Mouse (Mus musculus) lung, adult 2 months (tissue): ENCODE data around the gene Ankrd66. TPM values are rescaled to one million over a fixed set of nuclear protein-coding genes. Genes with fewer than 3 reads are reported as not detected.
"Not testable (repeated sequence)": the region's sequence is repeated elsewhere in the genome, so short reads cannot be mapped to it uniquely, and the experiment has no call there.

ENCODE experiments used
- DNase-seq: peaks from one replicate; pipeline ENCODE4 v3.0.0; 2022
- H3K4me1 ChIP-seq: fragments of 200-500 bp; 2 replicates; pipeline ENCODE4 v1.6.1; 2011; ENCODE audit warnings: low read length; ENCODE audit not compliant: control insufficient read depth, insufficient read depth
- H3K4me3 ChIP-seq: fragments of 200-500 bp; replicated peaks from 2 replicates; pipeline ENCODE3; 2011; ENCODE audit warnings: low read depth, mild to moderate bottlenecking, control low read depth, low read length; ENCODE audit errors: extremely low read depth
- CTCF ChIP-seq: fragments of 200-500 bp; IDR thresholded peaks from 2 replicates; pipeline ENCODE4 v1.5.1; 2011; ENCODE audit warnings: mild to moderate bottlenecking, low read length, control low read depth; ENCODE audit not compliant: insufficient read depth
- POLR2A ChIP-seq: fragments of 200-500 bp; IDR thresholded peaks from 2 replicates; pipeline ENCODE4 v1.6.1; 2011; ENCODE audit warnings: low read depth, mild to moderate bottlenecking, control low read depth, low read length, borderline replicate concordance; ENCODE audit errors: extremely low read depth
- WGBS: fragments of 180-500 bp; shearing (Covaris S2); methylation state at CpG from one replicate; pipeline ENCODE4 v1.1.7; 2018; 5-methylcytosine and 5-hydroxymethylcytosine counted together
- polyA plus RNA-seq: library from polyadenylated mRNA; depleted of rRNA; stranded (reverse); fragments of >200 nt; gene quantifications from 2 replicates; pipeline ENCODE4 v1.2.3, GENCODE M21; 2012; rRNA removed

Ankrd66 gene
- polyA plus RNA-seq, 1 experiment, result 1.7 TPM

DNA sequence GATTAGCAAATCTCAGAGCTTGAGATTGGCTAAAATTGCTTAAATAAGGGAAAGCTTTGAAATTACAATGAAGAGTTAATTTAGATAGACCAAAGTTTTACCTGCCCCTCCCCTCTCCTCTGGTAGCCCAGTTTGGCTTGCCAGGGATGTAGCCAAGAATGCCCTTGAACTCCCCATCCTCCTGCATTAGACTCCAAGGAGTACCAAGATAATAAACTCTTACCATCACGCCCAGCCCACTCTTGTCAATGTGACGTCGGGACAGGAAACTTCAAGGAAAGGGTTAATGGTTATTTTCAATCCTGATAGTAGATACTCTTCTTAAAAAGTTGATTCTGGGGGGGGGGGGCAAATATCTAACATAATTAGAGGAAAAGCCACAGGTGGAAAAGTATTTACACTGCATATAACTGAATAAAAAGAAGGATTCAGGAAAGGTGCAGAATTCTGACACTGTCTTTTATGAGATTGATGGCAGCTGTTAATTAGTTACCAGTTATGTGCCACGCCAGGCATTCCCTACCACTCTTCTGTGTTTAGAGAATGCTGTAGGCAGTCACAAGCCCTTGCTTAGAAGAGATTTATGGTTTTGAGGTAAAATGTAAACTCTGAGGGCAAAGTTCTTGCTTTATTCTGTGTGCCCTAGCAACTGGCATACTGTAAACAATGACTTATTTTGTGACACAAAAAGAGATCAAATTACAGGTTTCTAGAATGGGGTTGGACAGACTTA, 39.4 kb downstream of the Ankrd66 start:
- no peak overlapping the region for H3K4me3 ChIP-seq
- no peaks in the 10 kb centered on the region for H3K4me1 ChIP-seq
- TF ChIP-seq CTCF (no peak), POLR2A (no peak)
- DNase-seq, result no peak
- WGBS, result 34% methylated on average over 4 of the region's 4 CpGs

DNA sequence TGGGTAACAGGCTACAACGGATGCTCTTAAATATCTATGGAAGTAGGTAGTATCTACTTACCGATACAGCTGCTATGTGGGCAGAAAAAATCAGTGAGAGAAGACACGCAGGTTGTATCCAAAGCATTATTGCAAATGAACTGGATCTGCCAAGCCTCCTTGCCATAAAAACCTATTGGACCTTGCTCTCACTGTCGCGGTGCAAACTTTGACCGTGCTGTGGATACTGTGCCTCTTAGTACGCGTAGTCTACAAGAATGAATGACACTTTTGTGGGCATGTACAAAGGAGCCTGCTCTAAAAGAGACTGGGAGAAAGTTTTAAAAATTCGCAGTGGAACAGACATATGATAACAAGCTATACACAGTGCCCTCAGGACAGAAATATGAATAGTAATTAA, 40.8 kb downstream of the Ankrd66 start, which contains the start of gene Mep1a:
TSS of gene Mep1a (minus strand) at position 221 of the 400 bp plus-strand sequence.
- Histone ChIP-seq H3K4me1 (no peaks in the 10 kb centered on the region), H3K4me3 (no peak within 1 kb of the TSS)
- WGBS, result 93% methylated on average over 9 of the region's 9 CpGs
- no peak for DNase-seq
- TF ChIP-seq CTCF (no peak), POLR2A (no peak)

DNA sequence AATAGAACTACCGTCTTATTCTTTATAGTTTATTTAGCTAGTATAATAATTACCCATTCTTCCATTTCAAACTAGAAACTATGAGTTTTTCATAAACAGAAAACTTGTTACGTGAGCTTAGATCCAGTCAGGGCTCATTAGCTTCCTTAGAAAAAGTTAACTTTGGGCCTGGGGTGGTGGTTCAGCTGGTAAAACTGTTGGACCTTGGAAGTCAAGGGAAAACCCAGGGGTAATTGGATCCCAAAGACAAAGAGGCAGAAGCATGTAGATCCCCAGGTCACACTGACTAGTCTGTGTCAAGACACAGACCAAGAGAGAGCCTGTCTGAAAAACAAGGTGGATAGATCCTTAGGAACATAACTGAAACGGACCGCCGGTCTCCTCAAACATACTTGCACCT, 41.8 kb downstream of the Ankrd66 start:
- no peak overlapping the region for H3K4me3 ChIP-seq
- no peaks in the 10 kb centered on the region for H3K4me1 ChIP-seq
- no peak for DNase-seq
- TF ChIP-seq CTCF, result no peak
- TF ChIP-seq POLR2A, result no peak
- WGBS, result 91% methylated on average over 5 of the region's 5 CpGs

DNA sequence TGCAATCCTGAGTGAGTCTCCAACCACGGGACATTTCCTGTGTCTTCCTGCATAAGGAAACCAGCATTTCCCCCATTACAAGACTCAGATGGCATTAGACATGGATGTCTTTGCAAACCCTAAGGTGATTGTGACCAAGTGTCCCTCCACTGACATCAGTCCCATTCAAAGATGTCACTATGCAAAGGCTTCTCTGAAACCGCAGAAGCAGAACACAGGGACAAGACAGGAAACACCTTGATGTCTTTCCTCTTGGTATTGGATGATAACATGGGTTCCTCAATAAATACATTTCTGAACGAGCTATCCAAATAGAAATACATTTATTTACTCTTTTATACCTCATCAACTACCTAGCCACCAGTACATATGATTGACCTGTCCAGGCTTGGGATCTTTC, 42.2 kb downstream of the Ankrd66 start:
- TF ChIP-seq POLR2A (no peak), CTCF (no peak)
- no peak for DNase-seq
- Histone ChIP-seq H3K4me1 (no peaks in the 10 kb centered on the region), H3K4me3 (no peak overlapping the region)
- WGBS, result 42% methylated on average over 3 of the region's 3 CpGs

DNA sequence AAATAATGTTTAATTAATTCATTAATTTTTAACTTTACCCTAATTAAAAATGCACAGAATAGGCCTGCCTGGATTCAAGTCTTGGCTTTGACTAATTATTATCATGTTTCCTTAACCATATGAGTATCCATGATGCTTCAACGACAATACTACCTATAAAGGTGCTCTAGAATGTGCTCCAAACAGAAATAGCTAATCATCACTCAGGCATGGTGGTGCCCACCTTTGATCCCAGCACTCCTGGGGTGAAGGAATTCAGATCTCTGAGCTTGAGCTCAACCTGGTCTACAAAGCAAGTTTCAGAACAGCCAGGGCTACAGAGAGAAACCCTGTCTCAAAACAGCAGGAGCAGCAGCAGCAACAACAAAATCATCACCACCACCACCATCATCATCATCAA, 42.9 kb downstream of the Ankrd66 start:
- DNase-seq, result no peak
- no peak overlapping the region for H3K4me3 ChIP-seq
- 86% methylated on average over 1 of the region's 1 CpGs for whole genome bisulfite sequencing
- no peaks in the 10 kb centered on the region for H3K4me1 ChIP-seq
- TF ChIP-seq CTCF, result no peak
- TF ChIP-seq POLR2A, result no peak

DNA sequence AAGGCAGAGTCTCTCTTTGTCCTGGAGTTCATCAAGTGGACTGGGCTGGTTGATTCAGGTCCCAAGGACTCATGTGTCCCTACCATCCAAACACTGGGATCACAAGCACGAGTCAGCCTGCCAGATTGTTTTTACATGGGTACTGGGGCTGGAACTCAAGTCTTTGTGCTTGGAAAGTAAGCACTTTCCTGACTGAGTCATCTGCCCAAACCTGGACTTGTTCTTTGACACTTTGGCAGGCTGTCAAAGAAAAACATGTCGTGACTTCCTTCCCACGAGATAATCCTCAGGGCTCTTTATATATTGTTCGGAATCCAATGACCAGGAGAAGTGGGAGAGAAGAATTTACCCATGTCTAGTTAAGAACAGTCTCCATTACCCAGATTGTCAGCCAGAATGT, 45.9 kb downstream of the Ankrd66 start:
- TF ChIP-seq POLR2A, result no peak
- TF ChIP-seq CTCF, result no peak
- Histone ChIP-seq H3K4me3 (no peak overlapping the region), H3K4me1 (no peaks in the 10 kb centered on the region)
- DNase-seq, result no peak
- 27% methylated on average over 4 of the region's 4 CpGs for WGBS

DNA sequence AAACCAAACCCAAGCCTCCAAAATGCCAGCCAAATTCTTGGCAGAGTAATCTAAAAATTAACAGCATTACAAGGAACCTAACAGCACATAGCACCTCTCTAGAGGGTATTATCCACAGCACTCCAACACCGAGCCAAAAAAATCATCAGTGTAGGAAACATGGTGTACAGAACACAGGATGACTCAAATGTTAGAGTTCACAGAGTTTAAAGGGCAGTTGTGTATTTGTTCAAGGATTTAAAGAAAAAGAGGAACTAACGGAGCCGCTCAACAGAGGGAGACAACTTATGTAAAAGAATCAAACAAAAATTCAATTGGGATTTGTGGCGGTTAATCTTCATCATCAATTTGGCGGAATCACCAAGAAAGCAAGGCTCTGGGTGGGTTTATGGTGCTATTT, 47.9 kb downstream of the Ankrd66 start:
- DNase-seq, result no peak
- H3K4me1 ChIP-seq, result no peaks in the 10 kb centered on the region
- no peak for TF ChIP-seq CTCF
- no peak for TF ChIP-seq POLR2A
- WGBS, result 83% methylated on average over 5 of the region's 5 CpGs
- H3K4me3 ChIP-seq, result no peak overlapping the region

DNA sequence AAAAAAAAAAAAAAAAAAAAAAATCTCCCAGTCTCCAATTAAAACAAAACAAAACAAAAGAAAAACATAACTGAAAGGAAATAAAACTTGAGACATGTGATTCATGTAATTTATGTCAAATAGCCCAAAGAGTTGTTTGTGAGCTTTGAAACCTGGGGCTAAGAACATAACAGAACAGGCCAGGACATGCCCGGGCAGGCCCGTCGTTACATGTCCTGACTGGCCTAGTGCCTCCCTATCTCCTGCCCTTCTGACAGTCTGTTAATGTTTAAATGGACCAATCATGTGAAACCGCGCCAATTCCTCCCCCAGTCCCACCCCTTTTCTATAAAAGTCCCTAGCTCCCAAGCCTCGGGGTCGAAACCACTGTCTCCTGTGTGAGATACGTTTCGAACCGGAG, 53.1 kb downstream of the Ankrd66 start:
- H3K4me1 ChIP-seq, H3K4me3 ChIP-seq, DNase-seq: not testable (repeated sequence)
- 95% methylated on average over 10 of the region's 10 CpGs for WGBS

DNA sequence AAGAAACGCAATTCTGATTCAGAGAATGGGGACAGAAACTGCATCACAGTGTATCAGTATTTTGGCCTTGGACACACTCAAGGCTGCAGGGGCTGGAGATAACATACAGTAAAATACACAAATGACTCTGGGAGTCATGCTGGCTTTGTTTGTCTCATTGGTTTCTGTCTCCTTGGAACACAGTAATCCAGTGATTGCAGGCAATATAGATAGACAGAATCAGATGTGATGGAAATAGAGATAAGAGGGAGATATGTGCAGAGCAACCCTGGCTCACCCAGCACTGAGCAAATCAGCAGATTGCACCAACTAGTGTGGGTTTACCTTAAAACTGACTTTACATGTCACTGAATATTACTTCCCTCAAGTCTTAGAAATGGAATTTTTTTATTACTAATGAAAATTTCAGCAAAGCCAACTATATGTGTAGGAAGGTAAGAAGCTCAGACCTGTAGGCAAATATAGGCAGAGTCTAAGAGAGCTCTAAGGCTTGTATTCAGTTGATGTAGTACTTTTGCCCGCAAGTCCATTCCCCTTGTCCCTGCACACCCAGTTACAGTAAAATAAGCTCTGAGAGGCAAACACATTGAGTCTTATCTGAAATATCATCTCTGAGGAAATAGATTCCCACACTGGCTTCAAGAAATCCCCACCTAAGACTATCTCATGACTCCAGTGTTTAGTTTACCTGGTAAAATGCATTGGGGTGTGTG, 54.8 kb downstream of the Ankrd66 start:
- H3K4me3 ChIP-seq, result no peak overlapping the region
- TF ChIP-seq POLR2A (no peak), CTCF (no peak)
- no peak for DNase-seq
- no peaks in the 10 kb centered on the region for H3K4me1 ChIP-seq
- 86% methylated on average over 2 of the region's 2 CpGs for WGBS

DNA sequence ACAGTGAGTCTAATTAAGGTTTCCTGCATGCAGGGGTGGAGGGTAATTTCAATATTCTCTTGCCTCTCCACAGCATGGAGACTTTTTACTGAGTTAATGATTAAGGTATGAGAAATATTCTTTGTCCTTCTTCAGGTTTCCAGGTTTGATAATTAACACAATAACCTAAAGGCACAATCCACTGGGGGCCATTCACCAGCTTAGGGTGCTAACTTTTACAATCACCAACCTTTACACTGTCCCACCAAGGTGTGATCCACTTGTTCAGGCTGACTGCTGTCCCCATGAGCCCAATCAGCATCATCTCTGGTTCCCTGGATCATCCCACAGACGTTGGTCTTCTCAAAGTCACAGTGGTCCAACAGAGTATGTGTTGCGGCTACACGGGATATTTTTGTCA, 57.5 kb downstream of the Ankrd66 start:
- 89% methylated on average over 3 of the region's 3 CpGs for WGBS
- DNase-seq, result no peak

More for the DNA sequence above, 57.5 kb downstream of the Ankrd66 start:
- TF ChIP-seq POLR2A (no peak), CTCF (no peak)
- H3K4me1 ChIP-seq, result no peaks in the 10 kb centered on the region
- no peak overlapping the region for H3K4me3 ChIP-seq

Other genes starting within 250 kb of the Ankrd66 start
- 242 and 327 TPM in 2 replicates for gene Adgrf5, start 183.2 kb downstream of the Ankrd66 start, polyA plus RNA-seq
- 0.04 and 0.61 TPM in 2 replicates for gene Mep1a, start 40.8 kb downstream of the Ankrd66 start, polyA plus RNA-seq
- 4.3 and 9.7 TPM in 2 replicates for gene Pla2g7, start 24.5 kb upstream of the Ankrd66 start, polyA plus RNA-seq
- 0.13 TPM in 1 of 2 replicates, not detected in the other for gene Tdrd6, start 86.7 kb upstream of the Ankrd66 start, polyA plus RNA-seq
- 3.5 and 4.3 TPM in 2 replicates for gene Slc25a27, start 123.6 kb upstream of the Ankrd66 start, polyA plus RNA-seq
- 3.5 and 6.5 TPM in 2 replicates for gene Cyp39a1, start 123.8 kb upstream of the Ankrd66 start, polyA plus RNA-seq